Mouse (Mus musculus) left cerebral cortex, postnatal 25 days (tissue): ENCODE data around the gene Noct. TPM values are rescaled to one million over a fixed set of nuclear protein-coding genes. Genes with fewer than 3 reads are reported as not detected.
"Not testable (repeated sequence)": the region's sequence is repeated elsewhere in the genome, so short reads cannot be mapped to it uniquely, and the experiment has no call there.

Experiments
- DNase-seq, 2 experiments: peaks; one replicate each; pipeline ENCODE4 v3.0.0; 2022; ENCODE audit warnings: low spot score in 2 of 2, mixed read lengths in 1 of 2
- intact Hi-C: fragments of 180-260 bp; cut with DNase I; formaldehyde crosslinking; loops from one replicate; pipeline ENCODE4 v1.15.1; 2025
- total RNA-seq, 2 experiments: library from RNA; stranded (reverse); gene quantifications; 2 replicates each; pipeline ENCODE4 v1.2.3; 2021

The Noct gene
- 10 to 100 TPM; 52.3 to 57.2 TPM for total RNA-seq

- peak; percentile 91 for DNase-seq
- intact Hi-C loops, result loop anchor here (1.0 to 2.0 kb wide), 2 partner anchors 26 to 52 kb away; no protein-coding TSS in a partner anchor
Observed at GRCm38 (mm10) chr3:51224363-51225225, at the start of gene Noct. TSS of gene Noct (plus strand) at chr3:51224447.

DNA sequence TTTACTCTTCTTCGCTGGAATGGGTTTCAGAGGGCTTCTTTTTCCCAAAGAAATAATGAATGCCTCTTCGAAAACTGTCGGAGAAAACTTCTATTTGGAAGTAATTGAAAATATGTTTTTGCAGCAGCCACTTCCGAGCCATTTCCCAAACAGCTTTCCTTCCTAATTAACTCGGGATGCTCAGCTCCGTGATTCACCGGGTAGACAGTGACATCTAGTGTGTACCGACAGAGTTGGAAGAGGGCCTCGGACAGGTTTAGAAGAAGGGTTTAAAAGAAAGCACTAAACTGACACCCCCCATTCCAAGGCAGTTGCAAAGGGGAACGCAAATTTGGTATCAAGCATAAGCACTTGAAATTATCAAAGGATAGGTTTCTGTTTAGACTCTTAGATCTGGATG is 46.1 kb upstream of the Noct start:
- intact Hi-C loops, result no loop called here
- peak in 1 of 2 experiments; percentile 50 for DNase-seq

DNA sequence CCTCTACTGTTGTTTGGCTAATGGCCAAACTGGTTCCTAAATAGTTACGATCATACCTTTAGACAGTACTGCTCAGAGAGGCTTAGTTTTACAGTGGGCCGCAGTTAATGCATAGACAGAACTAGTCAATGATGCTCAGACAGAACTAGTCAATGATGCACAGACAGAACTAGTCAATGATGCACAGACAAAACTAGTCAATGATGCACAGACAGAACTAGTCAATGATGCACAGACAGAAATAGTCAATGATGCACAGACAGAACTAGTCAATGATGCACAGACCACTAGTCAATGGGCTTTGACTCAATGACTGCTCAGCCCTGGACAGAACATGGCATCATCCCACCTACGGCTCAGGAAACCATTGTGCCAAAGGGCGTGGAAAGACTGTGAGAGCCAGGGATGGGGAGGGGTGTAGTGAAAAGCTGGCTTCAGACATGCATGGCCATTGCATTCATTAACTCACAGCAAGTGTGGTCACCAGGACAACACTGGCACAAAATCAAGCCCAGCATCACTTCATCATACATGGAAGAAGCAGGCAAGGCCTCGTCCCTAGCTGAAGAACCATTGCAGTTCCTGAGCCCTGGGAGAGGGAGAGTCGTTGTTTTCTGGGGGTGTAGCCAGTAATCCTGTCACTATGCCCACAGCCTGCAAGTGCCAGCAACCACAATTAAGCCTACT is 44.6 kb upstream of the Noct start:
- intact Hi-C loops, result no loop called here

DNA sequence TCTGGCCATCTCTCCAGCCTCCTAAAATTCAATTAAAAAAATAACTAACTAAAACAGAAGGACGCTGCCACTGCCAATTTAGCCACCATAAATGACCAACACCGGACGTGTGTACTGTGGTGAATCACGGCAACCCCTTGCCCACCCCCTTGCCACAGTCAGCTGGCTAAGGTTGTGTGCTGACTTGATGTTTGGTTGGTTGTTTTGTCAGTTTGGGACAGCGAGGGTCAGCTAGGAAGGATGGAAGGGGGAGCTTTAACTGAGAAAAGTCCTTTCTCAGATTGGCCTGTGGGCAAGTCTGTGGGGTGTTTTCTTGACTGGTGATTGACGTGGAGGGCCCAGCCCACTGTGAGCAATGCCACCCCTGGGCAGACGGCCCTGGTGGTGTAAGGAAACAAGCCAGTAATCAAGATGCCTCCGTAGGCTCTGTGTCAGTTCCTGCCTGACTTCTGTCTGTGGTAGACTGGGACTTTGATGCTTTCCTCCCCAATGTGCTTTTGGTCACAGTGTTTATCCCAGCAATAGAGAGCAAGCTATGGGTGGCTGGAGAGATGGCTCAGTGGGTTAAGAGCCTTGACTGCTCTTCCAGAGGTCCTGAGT is 43.8 kb upstream of the Noct start:
- intact Hi-C loops, result no loop called here
- DNase-seq, result no peak

More for the DNA sequence above, 44.6 kb upstream of the Noct start:
- no peak for DNase-seq

DNA sequence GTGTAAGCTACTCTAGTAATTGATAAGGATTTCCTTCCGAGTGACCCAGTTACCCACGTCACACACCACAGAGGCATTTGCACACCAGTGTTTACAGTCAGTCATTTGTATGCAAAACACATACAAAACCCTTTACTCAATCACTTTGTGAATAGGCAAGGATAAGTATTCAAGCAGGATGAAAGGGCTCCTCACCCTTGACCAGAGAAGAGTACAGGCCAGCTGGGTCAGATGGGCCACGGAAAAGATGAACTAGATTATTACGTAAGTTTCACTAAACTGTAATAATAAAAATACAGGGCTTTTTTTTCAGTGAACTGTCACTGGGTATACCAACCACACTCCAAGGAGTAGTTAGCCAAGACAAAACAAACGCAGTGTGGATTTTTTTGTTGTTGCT is 41.8 kb upstream of the Noct start:
- DNase-seq, result no peak
- intact Hi-C loops, result no loop called here

- DNase-seq, intact Hi-C loops: not testable (repeated sequence)
Observed at GRCm38 (mm10) chr3:51183508-51183907, 40.7 kb upstream of the Noct start.

GRCm38 (mm10) chr3:51183967-51184366 is 40.3 kb upstream of the Noct start:
- intact Hi-C loops, result not testable (repeated sequence)

DNA sequence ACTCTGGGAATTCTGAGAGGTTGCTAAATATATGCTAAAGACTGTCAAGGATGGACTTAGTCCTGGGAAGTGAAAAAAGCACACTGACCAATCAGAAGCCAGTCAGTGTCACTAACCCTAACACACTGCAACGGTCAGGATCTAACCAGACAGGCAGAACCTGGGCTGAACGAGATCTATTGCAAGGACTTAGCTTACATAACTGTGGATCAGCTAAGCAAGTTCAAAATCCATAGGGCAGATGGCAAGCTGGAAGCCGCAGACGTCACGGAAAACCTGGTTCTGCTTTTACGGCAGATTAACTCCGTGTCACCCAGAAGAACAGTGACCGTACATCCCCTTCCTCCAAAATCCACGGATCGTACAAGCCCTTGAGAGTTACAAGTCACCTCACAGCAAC is 39.5 kb upstream of the Noct start:
- no peak for DNase-seq
- intact Hi-C loops, result no loop called here

More at GRCm38 (mm10) chr3:51183967-51184366, 40.3 kb upstream of the Noct start:
- DNase-seq, result not testable (repeated sequence)

DNA sequence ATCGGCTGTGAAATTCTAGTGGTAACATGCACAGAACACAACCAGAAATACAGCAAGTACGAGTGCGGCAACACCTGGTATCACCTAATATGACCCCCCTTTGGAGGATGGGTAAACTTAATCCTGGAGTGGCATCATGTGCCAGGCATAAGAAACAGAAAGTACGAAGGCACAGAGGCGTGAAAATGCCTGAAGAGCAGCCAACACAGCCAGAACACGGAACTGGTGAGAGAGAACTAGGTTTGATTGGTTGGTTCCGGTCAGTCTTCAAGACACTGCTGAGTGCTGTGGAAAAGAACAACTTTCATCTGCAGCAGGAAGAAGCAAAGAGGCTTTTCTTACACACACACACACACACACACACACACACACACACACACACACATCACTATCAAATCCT is 38.8 kb upstream of the Noct start:
- DNase-seq, result no peak
- intact Hi-C loops, result no loop called here

- no peak for DNase-seq
- intact Hi-C loops, result loop anchor here (10.0 kb wide), 1 partner anchor 209 kb away; no protein-coding TSS in a partner anchor
Observed at GRCm38 (mm10) chr3:51194075-51194474, 30.2 kb upstream of the Noct start.

GRCm38 (mm10) chr3:51195321-51195720 is 28.9 kb upstream of the Noct start:
- DNase-seq, result peak; percentile 79 to 97
- intact Hi-C loops, result loop anchor here (10.0 kb wide), 1 partner anchor 211 kb away; no protein-coding TSS in a partner anchor

DNA sequence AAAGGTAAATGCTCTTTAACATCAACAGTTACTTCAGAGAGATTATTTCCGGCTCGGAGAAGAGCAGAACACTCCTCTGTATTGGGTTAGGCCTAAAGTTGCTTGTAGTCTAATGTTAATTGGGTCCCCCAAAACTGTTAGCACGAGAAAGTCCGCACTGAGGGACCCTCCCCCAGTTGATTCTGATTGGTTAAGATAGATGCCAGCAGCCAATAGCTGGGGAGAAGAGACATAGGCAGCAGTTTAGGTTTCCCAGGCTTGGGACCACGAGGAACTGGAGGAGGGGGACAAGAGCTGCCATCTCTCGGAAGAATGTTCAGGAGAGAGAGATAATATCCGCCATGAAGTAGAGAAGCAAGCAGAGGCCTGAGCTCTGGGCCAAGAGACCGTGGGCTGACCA is 28.5 kb upstream of the Noct start:
- peak; percentile 29 to 62 for DNase-seq
- intact Hi-C loops, result loop anchor here (10.0 kb wide), 1 partner anchor 211 kb away; no protein-coding TSS in a partner anchor

DNA sequence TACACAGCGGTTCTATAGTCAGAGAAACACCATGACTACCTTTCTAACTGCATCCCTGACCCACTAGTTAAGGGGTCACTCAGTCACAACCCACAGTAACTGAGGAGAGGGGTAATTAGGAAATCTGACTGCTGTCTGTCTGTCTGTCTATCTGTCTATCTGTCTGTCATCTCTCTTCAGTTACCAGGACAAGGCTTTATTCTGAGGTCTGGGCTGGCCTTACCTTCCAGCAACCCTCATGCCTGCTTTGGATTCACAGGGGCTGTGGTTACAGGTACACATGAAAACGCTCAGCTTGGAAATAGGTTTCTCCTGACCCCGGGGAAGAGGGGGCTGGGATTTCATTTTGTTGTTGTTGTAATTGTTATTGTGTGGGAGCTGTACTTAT is 27.5 kb upstream of the Noct start:
- DNase-seq, result no peak
- intact Hi-C loops, result loop anchor here (10.0 kb wide), 1 partner anchor 212 kb away; no protein-coding TSS in a partner anchor

DNA sequence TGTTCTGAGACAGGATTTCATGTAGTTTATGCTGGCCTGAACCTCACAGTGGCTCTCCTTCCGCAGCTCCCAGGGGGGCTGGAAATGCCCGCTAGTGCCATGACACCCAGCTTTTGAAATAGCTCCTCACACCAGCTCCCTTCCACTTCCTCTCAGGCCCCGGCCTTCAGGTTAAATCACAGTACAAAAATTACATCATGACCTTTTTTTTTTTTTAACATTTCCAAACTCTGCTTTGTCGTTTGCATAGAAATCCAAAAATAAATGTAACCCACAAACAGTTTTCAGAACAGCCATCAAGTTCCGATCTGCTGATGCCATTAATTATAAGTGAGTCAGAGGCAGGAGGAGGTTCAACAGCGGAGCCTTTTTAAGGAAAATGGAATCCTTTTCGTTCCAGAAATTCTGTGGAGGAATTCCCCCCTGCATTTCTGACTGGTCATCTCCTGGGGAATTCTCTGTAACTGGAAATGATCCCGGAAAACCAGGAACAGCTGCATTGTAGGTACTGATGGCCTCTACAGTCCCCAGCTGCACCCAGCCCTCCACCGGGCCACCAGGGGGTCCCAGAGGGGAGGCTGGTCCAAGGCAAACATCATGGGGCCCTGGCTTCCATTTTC is 27.0 kb upstream of the Noct start:
- DNase-seq, result peak in 1 of 2 experiments; percentile 19
- intact Hi-C loops, result loop anchor here (10.0 kb wide), 1 partner anchor 212 kb away; no protein-coding TSS in a partner anchor

DNA sequence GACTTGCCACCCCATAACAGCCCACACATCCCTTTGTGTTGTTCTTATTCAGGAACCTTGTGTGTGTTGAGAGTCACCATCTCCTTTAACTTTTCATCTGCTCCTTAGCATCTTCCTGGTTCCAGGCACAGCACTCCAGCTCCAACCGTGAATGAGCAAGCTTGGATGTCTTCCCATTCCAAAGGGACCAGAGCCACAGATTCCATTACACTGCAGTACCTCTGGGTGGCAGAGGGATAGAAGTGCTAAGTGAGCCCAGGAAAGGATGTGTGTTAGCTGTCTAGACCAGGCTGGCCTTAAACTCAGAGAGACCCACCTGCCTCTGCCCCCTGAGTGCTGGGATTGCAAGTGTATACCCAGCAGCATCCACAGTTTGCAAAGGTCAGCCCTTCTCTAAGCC is 26.0 kb upstream of the Noct start:
- intact Hi-C loops, result loop anchor here (1.0 to 10.0 kb wide), 2 partner anchors 26 to 213 kb away; partner anchors contain the start of gene Noct
- peak in 1 of 2 experiments; percentile 70 for DNase-seq

- intact Hi-C loops, result loop anchor here (10.0 kb wide), 1 partner anchor 214 kb away; no protein-coding TSS in a partner anchor
- peak in 1 of 2 experiments; percentile 33 for DNase-seq
Observed at GRCm38 (mm10) chr3:51199130-51199529, 25.1 kb upstream of the Noct start.

- intact Hi-C loops, result no loop called here
- DNase-seq, result no peak
Observed at GRCm38 (mm10) chr3:51200311-51200710, 23.9 kb upstream of the Noct start.

DNA sequence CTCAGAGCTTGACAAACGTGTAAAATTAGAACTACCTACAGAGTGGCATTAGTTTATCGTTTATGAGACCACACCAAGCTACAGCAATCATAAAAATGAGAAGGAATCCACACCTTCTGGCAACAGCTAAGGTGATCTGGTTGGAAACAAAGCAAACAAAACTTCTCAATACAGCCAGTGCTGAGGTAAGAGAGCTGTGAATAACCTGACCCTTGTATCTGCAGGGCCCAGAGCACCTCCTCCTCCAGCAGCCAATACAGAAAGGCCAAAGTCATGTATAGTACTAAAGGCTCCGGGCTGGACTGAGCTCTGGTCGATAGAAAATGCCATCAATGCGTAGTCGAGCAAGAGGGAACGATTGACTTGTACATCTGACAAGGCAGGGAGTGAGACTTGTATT is 23.4 kb upstream of the Noct start:
- intact Hi-C loops, result no loop called here
- no peak for DNase-seq

DNA sequence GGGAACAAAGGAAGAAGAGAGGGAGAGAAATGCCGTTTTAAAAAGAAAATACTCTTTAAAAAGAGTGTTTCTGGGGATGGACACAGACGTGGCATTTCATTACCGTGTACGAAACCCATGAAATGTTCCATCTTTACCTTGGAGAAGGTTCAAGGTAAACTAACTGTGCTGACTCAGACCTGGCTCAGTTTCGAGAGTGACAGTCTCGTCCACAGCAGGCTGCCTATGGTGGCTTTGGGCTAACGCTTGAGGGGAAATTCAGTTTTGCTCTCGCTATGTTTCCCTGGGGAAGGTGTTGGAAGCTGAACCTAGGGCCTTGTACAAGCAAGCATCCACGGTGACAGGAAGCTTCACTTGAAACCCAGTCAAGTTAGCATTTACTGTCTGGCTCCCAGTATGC is 22.3 kb upstream of the Noct start:
- no peak for DNase-seq
- intact Hi-C loops, result no loop called here
